Mouse (Mus musculus) spleen, adult 2 months (tissue): ENCODE measurements around the gene Lbp. TPM values are rescaled to one million over a fixed set of nuclear protein-coding genes. Genes with fewer than 3 reads are reported as not detected.

Experiments used
- DNase-seq, 2 experiments: peaks; one replicate each; pipeline versions ENCODE4 v3.0.0 to v3.0.0-alpha.2; 2012 to 2021; ENCODE audit warnings: low spot score in 2 of 2, low read depth in 1 of 2
- H3K27ac ChIP-seq: fragments of 200-500 bp; 2 replicates; pipeline ENCODE4 v1.5.1; 2012; ENCODE audit warnings: low read length, inconsistent platforms; ENCODE audit not compliant: insufficient read depth
- H3K27me3 ChIP-seq: fragments of 200-500 bp; 2 replicates; pipeline ENCODE4 v1.6.1; 2012; ENCODE audit warnings: mild to moderate bottlenecking, moderate library complexity, low read length, inconsistent platforms; ENCODE audit not compliant: control insufficient read depth, insufficient read depth
- H3K36me3 ChIP-seq: fragments of 200-500 bp; 2 replicates; pipeline ENCODE4 v1.6.1; 2012; ENCODE audit warnings: mild to moderate bottlenecking, low read length, inconsistent platforms; ENCODE audit not compliant: control insufficient read depth, insufficient read depth
- H3K4me1 ChIP-seq: fragments of 200-500 bp; 2 replicates; pipeline ENCODE4 v1.6.1; 2011; ENCODE audit warnings: inconsistent platforms; ENCODE audit not compliant: control insufficient read depth, insufficient read depth, insufficient read length
- H3K4me3 ChIP-seq: fragments of 200-500 bp; 2 replicates; pipeline ENCODE4 v1.5.1; 2011; ENCODE audit warnings: mild to moderate bottlenecking, inconsistent platforms; ENCODE audit not compliant: insufficient read depth, insufficient read length; ENCODE audit errors: extremely low read depth
- CTCF ChIP-seq: fragments of 200-500 bp; IDR thresholded peaks from 2 replicates; pipeline ENCODE4 v1.5.1; 2011; ENCODE audit warnings: mild to moderate bottlenecking, inconsistent platforms; ENCODE audit not compliant: insufficient read depth, insufficient read length, insufficient replicate concordance; ENCODE audit errors: extremely low read depth
- POLR2A ChIP-seq: fragments of 200-500 bp; IDR thresholded peaks from 2 replicates; pipeline ENCODE4 v1.6.1; 2011; ENCODE audit warnings: low read depth, low read length, inconsistent platforms
- WGBS: fragments of 180-500 bp; shearing (Covaris S2); methylation state at CpG from one replicate; pipeline ENCODE4 v1.1.7; 2018; 5-methylcytosine and 5-hydroxymethylcytosine counted together
- polyA plus RNA-seq: library from polyadenylated mRNA; depleted of rRNA; stranded (reverse); fragments of >200 nt; gene quantifications from 2 replicates; pipeline ENCODE4 v1.2.3, GENCODE M21; 2012

Gene Lbp
- polyA plus RNA-seq, 1 experiment = 3.3 TPM

DNA sequence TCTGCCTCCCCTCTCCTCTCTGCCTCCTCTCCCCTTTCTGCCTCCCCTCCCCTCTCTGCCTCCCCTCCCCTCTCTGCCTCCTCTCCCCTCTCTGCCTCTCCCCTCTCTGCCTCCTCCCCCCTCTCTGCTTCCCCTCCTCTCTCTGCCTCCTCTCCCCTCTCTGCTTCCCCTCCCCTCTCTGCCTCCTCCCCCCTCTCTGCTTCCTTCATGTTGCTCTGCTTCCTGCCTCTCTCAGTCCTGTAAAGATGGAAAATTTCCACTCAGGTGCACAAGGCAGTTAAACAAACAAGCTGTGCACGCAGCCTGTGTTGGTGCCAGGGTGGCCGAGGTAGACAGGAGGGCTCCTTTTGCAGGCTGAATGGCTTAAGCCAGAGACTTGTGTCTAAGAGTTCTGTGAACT, 32.6 kb upstream of the Lbp start:
- no peak for DNase-seq
- Histone ChIP-seq H3K36me3 (no peaks in the 10 kb centered on the region), H3K27ac (no peak overlapping the region), H3K27me3 (no peaks in the 10 kb centered on the region), H3K4me3 (no peak overlapping the region), H3K4me1 (no peaks in the 10 kb centered on the region)
- WGBS = 3% methylated on average over 2 of the region's 2 CpGs
- TF ChIP-seq CTCF (no peak), POLR2A (no peak)

- WGBS = 95% methylated on average over 3 of the region's 3 CpGs
Observed at GRCm38 (mm10) chr2:158275349-158275748, 30.9 kb upstream of the Lbp start.

GRCm38 (mm10) chr2:158275811-158276210, 30.5 kb upstream of the Lbp start:
- WGBS = 85% methylated on average over 4 of the region's 4 CpGs
- no peak for DNase-seq
- no peak overlapping the region for H3K4me3 ChIP-seq
- TF ChIP-seq CTCF (no peak), POLR2A (no peak)
- H3K27me3 ChIP-seq = no peaks in the 10 kb centered on the region
- no peaks in the 10 kb centered on the region for H3K4me1 ChIP-seq
- H3K27ac ChIP-seq = no peak overlapping the region
- no peaks in the 10 kb centered on the region for H3K36me3 ChIP-seq

More at GRCm38 (mm10) chr2:158275349-158275748, 30.9 kb upstream of the Lbp start:
- no peak overlapping the region for H3K27ac ChIP-seq
- TF ChIP-seq CTCF (no peak), POLR2A (no peak)
- no peak overlapping the region for H3K4me3 ChIP-seq
- no peaks in the 10 kb centered on the region for H3K36me3 ChIP-seq
- no peaks in the 10 kb centered on the region for H3K4me1 ChIP-seq
- DNase-seq = no peak
- no peaks in the 10 kb centered on the region for H3K27me3 ChIP-seq

DNA sequence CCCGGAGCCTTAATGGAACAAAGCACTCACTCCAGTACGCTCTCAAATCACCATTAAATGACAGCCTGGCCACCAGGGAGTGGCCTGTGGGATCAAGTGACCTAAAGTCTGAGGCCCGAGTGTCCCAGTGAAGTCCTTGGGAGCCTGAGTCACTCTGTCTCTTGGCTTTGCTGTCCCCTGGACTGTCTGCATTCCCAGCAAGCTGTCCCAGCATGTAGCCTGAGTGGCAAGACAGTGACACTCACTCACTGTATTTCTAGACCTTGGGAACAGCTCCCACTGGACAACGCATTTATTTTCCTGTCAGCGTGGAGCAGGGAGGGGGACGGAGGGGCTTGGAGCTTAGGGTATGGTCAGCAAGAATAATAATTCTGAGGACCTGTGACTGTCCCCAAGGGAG, 29.8 kb upstream of the Lbp start:
- H3K4me1 ChIP-seq = no peaks in the 10 kb centered on the region
- WGBS = 89% methylated on average over 6 of the region's 6 CpGs
- no peaks in the 10 kb centered on the region for H3K27me3 ChIP-seq
- no peak overlapping the region for H3K4me3 ChIP-seq
- H3K27ac ChIP-seq = no peak overlapping the region
- TF ChIP-seq CTCF (no peak), POLR2A (no peak)
- H3K36me3 ChIP-seq = no peaks in the 10 kb centered on the region
- DNase-seq = no peak

- H3K36me3 ChIP-seq = no peaks in the 10 kb centered on the region
- no peak for DNase-seq
- H3K4me3 ChIP-seq = no peak overlapping the region
- no peaks in the 10 kb centered on the region for H3K4me1 ChIP-seq
- no peak for TF ChIP-seq POLR2A
- TF ChIP-seq CTCF = no peak
- H3K27ac ChIP-seq = no peak overlapping the region
- H3K27me3 ChIP-seq = no peaks in the 10 kb centered on the region
- 84% methylated on average over 4 of the region's 4 CpGs for WGBS
Observed at GRCm38 (mm10) chr2:158276878-158277277, 29.4 kb upstream of the Lbp start.

DNA sequence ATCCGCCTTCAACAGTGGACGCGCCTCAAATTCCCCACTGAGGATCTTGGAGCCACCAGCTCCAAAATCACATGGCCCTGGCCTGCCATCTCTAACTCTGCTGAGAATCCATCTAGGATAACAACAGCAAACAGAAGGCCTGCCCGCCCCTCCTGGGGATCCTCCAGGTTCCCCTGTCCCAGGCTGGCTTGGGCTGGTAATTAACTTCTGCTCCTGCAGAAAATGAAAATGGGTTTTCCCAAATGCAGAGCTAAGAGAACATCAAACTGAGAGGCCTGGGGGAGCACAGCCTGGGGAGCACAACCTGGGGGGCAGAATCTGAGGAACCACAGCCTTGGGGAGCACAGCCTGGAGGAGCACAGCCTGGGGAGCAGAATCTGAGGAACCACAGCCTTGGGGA, 26.6 kb upstream of the Lbp start:
- DNase-seq = no peak
- WGBS = 94% methylated on average over 4 of the region's 4 CpGs
- Histone ChIP-seq H3K36me3 (no peaks in the 10 kb centered on the region), H3K4me1 (no peaks in the 10 kb centered on the region), H3K27ac (no peak overlapping the region), H3K4me3 (no peak overlapping the region), H3K27me3 (no peaks in the 10 kb centered on the region)
- no peak for TF ChIP-seq CTCF
- no peak for TF ChIP-seq POLR2A

GRCm38 (mm10) chr2:158281497-158282205, 24.6 kb upstream of the Lbp start:
- H3K27me3 ChIP-seq = no peaks in the 10 kb centered on the region
- TF ChIP-seq CTCF (no peak), POLR2A (no peak)
- H3K4me3 ChIP-seq = no peak overlapping the region
- no peaks in the 10 kb centered on the region for H3K36me3 ChIP-seq
- 66% methylated on average over 16 of the region's 16 CpGs for WGBS
- H3K4me1 ChIP-seq = no peaks in the 10 kb centered on the region
- DNase-seq = no peak
- no peak overlapping the region for H3K27ac ChIP-seq
